9 mouse cellular contexts compared by ENCODE assay signal in genomic region chr2:178142291-178143023, GRCm38 (mm10). TPM values are rescaled to one million over a fixed set of nuclear protein-coding genes. Genes with fewer than 3 reads are reported as not detected.
DNase-seq lines count a peak whose midpoint lies in the region; ATAC-seq and TF ChIP-seq lines count a peak whose summit lies in the region.
"Had no signal": no experiment of that assay in that cellular context is flagged by ENCODE, and none has a peak within 500 bp of the region (broad histone marks: within the 10 kb centered on the region; RNA-seq: fewer than 3 reads in every experiment).

No protein-coding gene starts in this region.

- peaks cover 40% of the 10 kb centered on the region for H3K27me3 ChIP-seq in kidney, embryonic 15.5 days
- no peaks in the 10 kb centered on the region for H3K27me3 ChIP-seq in forebrain, embryonic 14.5 days (replicated peaks; ENCODE audit: control insufficient read depth, insufficient read depth, low read length)
- no peaks in the 10 kb centered on the region for H3K27me3 ChIP-seq in midbrain, embryonic 13.5 days
- peaks cover 8% of the 10 kb centered on the region; the same call in 1 of the 2 replicates for H3K27me3 ChIP-seq in lung, postnatal 0 days (replicated peaks; ENCODE audit: insufficient read depth, low read length)

- no peak overlapping the region for H3K9ac ChIP-seq in kidney, embryonic 15.5 days
- peak overlapping the region; percentile 92 for H3K9ac ChIP-seq in forebrain, embryonic 14.5 days (ENCODE audit: low read length)
- peak overlapping the region; percentile 92 for H3K9ac ChIP-seq in midbrain, embryonic 13.5 days (replicated peaks)
- no peak overlapping the region for H3K9ac ChIP-seq in lung, postnatal 0 days (replicated peaks; ENCODE audit: low read depth)

- no peak for TF ChIP-seq EP300 in lung, postnatal 0 days (IDR thresholded peaks at IDR 0.05)

- TF ChIP-seq CTCF in lung, postnatal 0 days (IDR thresholded peaks at IDR 0.05): no peak

- no peak overlapping the region for H3K27ac ChIP-seq in kidney, embryonic 15.5 days
- peak overlapping the region; percentile 71 for H3K27ac ChIP-seq in forebrain, embryonic 14.5 days (ENCODE audit: low read depth, low read length)
- peak overlapping the region; percentile 82 for H3K27ac ChIP-seq in midbrain, embryonic 13.5 days
- H3K27ac ChIP-seq in lung, postnatal 0 days (ENCODE audit: low read length): no peak overlapping the region
- H3K27ac ChIP-seq: macrophage had no signal

- H3K9me3 ChIP-seq in kidney, embryonic 15.5 days (replicated peaks): no peaks in the 10 kb centered on the region
- H3K9me3 ChIP-seq in forebrain, embryonic 14.5 days (replicated peaks; ENCODE audit: control insufficient read depth, low read length): no peaks in the 10 kb centered on the region
- H3K9me3 ChIP-seq in midbrain, embryonic 13.5 days: no peaks in the 10 kb centered on the region
- no peaks in the 10 kb centered on the region for H3K9me3 ChIP-seq in lung, postnatal 0 days (ENCODE audit: low read length)

- peak overlapping the region; percentile 54 for H3K4me2 ChIP-seq in kidney, embryonic 15.5 days
- peak overlapping the region; percentile 84 for H3K4me2 ChIP-seq in forebrain, embryonic 14.5 days (ENCODE audit: low read length)
- H3K4me2 ChIP-seq in midbrain, embryonic 13.5 days (replicated peaks): peak overlapping the region; percentile 81
- H3K4me2 ChIP-seq in lung, postnatal 0 days (replicated peaks; ENCODE audit: low read depth, low read length): no peak overlapping the region

- H3K36me3 ChIP-seq in kidney, embryonic 15.5 days: no peaks in the 10 kb centered on the region
- H3K36me3 ChIP-seq in forebrain, embryonic 14.5 days (ENCODE audit: control insufficient read depth, insufficient read depth, low read length): no peaks in the 10 kb centered on the region
- peaks cover 12% of the 10 kb centered on the region for H3K36me3 ChIP-seq in midbrain, embryonic 13.5 days
- no peaks in the 10 kb centered on the region for H3K36me3 ChIP-seq in lung, postnatal 0 days (ENCODE audit: insufficient read depth, low read length)

- peaks cover 15% of the 10 kb centered on the region for H3K4me1 ChIP-seq in kidney, embryonic 15.5 days
- peaks cover 16% of the 10 kb centered on the region; the same call in 1 of the 2 replicates for H3K4me1 ChIP-seq in forebrain, embryonic 14.5 days (ENCODE audit: control insufficient read depth, insufficient read depth, low read length)
- peaks cover 37% of the 10 kb centered on the region for H3K4me1 ChIP-seq in midbrain, embryonic 13.5 days (replicated peaks)
- H3K4me1 ChIP-seq in lung, postnatal 0 days (ENCODE audit: insufficient read depth, low read depth, low read length): no peaks in the 10 kb centered on the region

- DNase-seq in kidney, adult 8-10 months: no peak
- peak; percentile 65 to 70 for DNase-seq in cerebellum, postnatal 14 days
- DNase-seq in forebrain, embryonic 14.5 days (ENCODE audit: low spot score): peak; percentile 37
- DNase-seq in spleen, adult 12 weeks (ENCODE audit: low spot score): no peak
- DNase-seq in lung, postnatal 0 days (ENCODE audit: low spot score): no peak
- no peak for DNase-seq in urinary bladder, adult 18-20 months (ENCODE audit: low spot score in 2 of 2)

- H3K4me3 ChIP-seq in kidney, embryonic 15.5 days (replicated peaks): peak overlapping the region; percentile 29
- peak overlapping the region; percentile 65 for H3K4me3 ChIP-seq in forebrain, embryonic 14.5 days (ENCODE audit: low read depth, low read length)
- H3K4me3 ChIP-seq in midbrain, embryonic 13.5 days (replicated peaks): peak overlapping the region; percentile 63
- H3K4me3 ChIP-seq in lung, postnatal 0 days (ENCODE audit: low read depth, low read length): no peak overlapping the region

- peak; percentile 26 for ATAC-seq in kidney, embryonic 15.5 days (replicated peaks; ENCODE audit: low FRiP score)
- peak; percentile 33 for ATAC-seq in forebrain, embryonic 14.5 days
- ATAC-seq in midbrain, embryonic 13.5 days: peak; percentile 64
- no peak for ATAC-seq in lung, postnatal 0 days

- 6% methylated on average over 35 of the region's 42 CpGs for WGBS in kidney, embryonic 15.5 days
- WGBS in forebrain, embryonic 14.5 days: 9% methylated on average over 40 of the region's 42 CpGs
- 8% methylated on average over 42 of the region's 42 CpGs for WGBS in midbrain, embryonic 13.5 days
- WGBS in lung, postnatal 0 days: 11% methylated on average over 39 of the region's 42 CpGs

RNA-seq across cellular contexts. Expression of gene Phactr3, which starts 23.7 kb away (rescaled TPM):
- 0.85 and 1.5 TPM in 2 replicates for polyA plus RNA-seq in kidney, embryonic 15.5 days (2015; fragmentation: Nextera tagmentation; extraction: Ambion mirVana)
- polyA plus RNA-seq in forebrain, embryonic 14.5 days (2014; fragmentation: Nextera tagmentation; extraction: Ambion mirVana): 56.4 and 66.7 TPM in 2 replicates
- 37.8 and 39.6 TPM in 2 replicates for polyA plus RNA-seq in midbrain, embryonic 13.5 days (2015; fragmentation: Nextera tagmentation; extraction: Ambion mirVana)
- polyA plus RNA-seq in lung, postnatal 0 days (2015; fragmentation: Nextera tagmentation; extraction: Ambion mirVana): 0.20 and 0.27 TPM in 2 replicates
- polyA plus RNA-seq: macrophage had no signal

Comparison
In these comparisons a context has a peak if more than half of its experiments do, and no peak if none do; other contexts are left out.
1. H3K27ac ChIP-seq: peak in forebrain, embryonic 14.5 days (single experiment) and midbrain, embryonic 13.5 days (single experiment); none in kidney, embryonic 15.5 days (single experiment) and lung, postnatal 0 days (single experiment).
2. H3K9ac ChIP-seq: peak in forebrain, embryonic 14.5 days (single experiment) and midbrain, embryonic 13.5 days (single experiment); none in kidney, embryonic 15.5 days (single experiment) and lung, postnatal 0 days (single experiment).
3. DNase-seq: peak in cerebellum, postnatal 14 days (2 of 2) and forebrain, embryonic 14.5 days (single experiment); none in kidney, adult 8-10 months (0 of 2), spleen, adult 12 weeks (single experiment), lung, postnatal 0 days (single experiment) and urinary bladder, adult 18-20 months (0 of 2).
4. RNA of gene Phactr3, which starts 23.7 kb away (polyA plus RNA-seq): 56.4 to 66.7 TPM in forebrain, embryonic 14.5 days and 37.8 to 39.6 TPM in midbrain, embryonic 13.5 days; 0.85 to 1.5 TPM in kidney, embryonic 15.5 days and 0.20 to 0.27 TPM in lung, postnatal 0 days; every median in the first group is over 10 times any median in the second.